Mouse (Mus musculus): ENCODE measurements around the gene Smbd1. TPM values are rescaled to one million over a fixed set of nuclear protein-coding genes. Genes with fewer than 3 reads are reported as not detected.

Smbd1 gene
- polyA plus RNA-seq, 1 experiment from 2014 or later: 0.31 TPM

DNA sequence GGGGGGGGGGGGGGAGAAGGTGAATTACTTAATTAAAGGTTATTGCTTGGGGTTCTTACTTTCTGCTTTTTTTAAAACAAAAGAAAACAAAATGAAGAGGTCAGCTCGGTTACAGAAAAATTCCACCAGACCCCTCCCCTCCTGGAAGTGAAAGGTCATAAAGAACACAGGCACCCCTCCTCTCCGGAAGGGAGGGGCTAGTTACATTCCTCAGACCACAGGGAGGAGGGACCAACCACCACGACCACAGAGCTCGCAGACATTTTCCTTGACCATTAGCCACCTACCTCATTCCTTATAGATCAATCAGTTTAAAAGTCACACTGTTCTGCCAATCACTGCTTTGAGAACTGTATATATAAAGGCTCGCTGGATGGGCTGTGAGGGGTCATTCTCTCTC, 6.4 kb downstream of the Smbd1 start:
- no peak overlapping the region for H3K9ac ChIP-seq (ENCODE audit: low read length)
- WGBS: 30% methylated on average over 5 of the region's 5 CpGs
- peaks cover 39% of the 10 kb centered on the region for H3K4me1 ChIP-seq (replicated peaks; ENCODE audit: control insufficient read depth, insufficient read depth, low read length)
- H3K36me3 ChIP-seq (ENCODE audit: control insufficient read depth, insufficient read depth, low read length): no peaks in the 10 kb centered on the region
- ATAC-seq (ENCODE audit: low read depth): no peak
- H3K27ac ChIP-seq (ENCODE audit: low read length): peak overlapping the region; percentile 90
- H3K27me3 ChIP-seq (ENCODE audit: control insufficient read depth, insufficient read depth, low read depth, low read length): no peaks in the 10 kb centered on the region
- no peak overlapping the region for H3K4me2 ChIP-seq (ENCODE audit: low read depth, low read length)
- H3K9me3 ChIP-seq (ENCODE audit: control insufficient read depth, low read length): no peaks in the 10 kb centered on the region
- no peak overlapping the region for H3K4me3 ChIP-seq (ENCODE audit: low read length)

- peak; percentile 73 for ATAC-seq (ENCODE audit: low read depth)
- H3K4me2 ChIP-seq (ENCODE audit: low read depth, low read length): no peak overlapping the region
- H3K27me3 ChIP-seq (ENCODE audit: control insufficient read depth, insufficient read depth, low read depth, low read length): no peaks in the 10 kb centered on the region
- peaks cover 42% of the 10 kb centered on the region for H3K4me1 ChIP-seq (replicated peaks; ENCODE audit: control insufficient read depth, insufficient read depth, low read length)
- H3K9me3 ChIP-seq (ENCODE audit: control insufficient read depth, low read length): no peaks in the 10 kb centered on the region
- no peaks in the 10 kb centered on the region for H3K36me3 ChIP-seq (ENCODE audit: control insufficient read depth, insufficient read depth, low read length)
- H3K27ac ChIP-seq (ENCODE audit: low read length): peak overlapping the region; percentile 90
- no peak overlapping the region for H3K4me3 ChIP-seq (ENCODE audit: low read length)
- 18% methylated on average over 6 of the region's 6 CpGs for WGBS
- H3K9ac ChIP-seq (ENCODE audit: low read length): no peak overlapping the region
Measured at GRCm38 (mm10) chr16:32803252-32803853, 6.9 kb downstream of the Smbd1 start.

DNA sequence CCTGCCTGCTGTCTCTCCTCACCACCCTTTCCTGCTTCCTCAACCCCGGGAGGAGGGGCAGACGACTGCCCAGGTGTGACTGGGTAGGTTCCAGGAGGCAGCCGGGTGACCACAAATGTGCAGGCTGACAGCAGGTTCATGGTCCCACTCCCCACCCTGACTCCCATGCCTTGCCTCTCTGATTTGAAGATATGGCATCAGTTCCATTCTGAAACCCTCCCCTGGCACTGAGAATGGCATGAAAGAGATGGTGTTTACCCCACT, 12.9 kb downstream of the Smbd1 start, which contains the start of gene Muc20:
Gene Muc20 (minus strand): TSS at position 10 of the 264 bp plus-strand sequence.
- peak within 1 kb of the TSS; percentile 4; the same call in 1 of the 2 replicates for H3K9ac ChIP-seq (ENCODE audit: low read length)
- 55% methylated on average over 3 of the region's 3 CpGs for WGBS
- no peak for ATAC-seq (ENCODE audit: low read depth)
- H3K4me3 ChIP-seq (ENCODE audit: low read length): no peak within 1 kb of the TSS
- no peak within 1 kb of the TSS for H3K27ac ChIP-seq (ENCODE audit: low read length)
- H3K4me2 ChIP-seq (ENCODE audit: low read depth, low read length): no peak within 1 kb of the TSS
- no peaks in the 10 kb centered on the region for H3K27me3 ChIP-seq (ENCODE audit: control insufficient read depth, insufficient read depth, low read depth, low read length)
- no peaks in the 10 kb centered on the region for H3K36me3 ChIP-seq (ENCODE audit: control insufficient read depth, insufficient read depth, low read length)
- peaks cover 9% of the 10 kb centered on the region; the same call in 1 of the 2 replicates for H3K4me1 ChIP-seq (replicated peaks; ENCODE audit: control insufficient read depth, insufficient read depth, low read length)
- H3K9me3 ChIP-seq (ENCODE audit: control insufficient read depth, low read length): no peaks in the 10 kb centered on the region

DNA sequence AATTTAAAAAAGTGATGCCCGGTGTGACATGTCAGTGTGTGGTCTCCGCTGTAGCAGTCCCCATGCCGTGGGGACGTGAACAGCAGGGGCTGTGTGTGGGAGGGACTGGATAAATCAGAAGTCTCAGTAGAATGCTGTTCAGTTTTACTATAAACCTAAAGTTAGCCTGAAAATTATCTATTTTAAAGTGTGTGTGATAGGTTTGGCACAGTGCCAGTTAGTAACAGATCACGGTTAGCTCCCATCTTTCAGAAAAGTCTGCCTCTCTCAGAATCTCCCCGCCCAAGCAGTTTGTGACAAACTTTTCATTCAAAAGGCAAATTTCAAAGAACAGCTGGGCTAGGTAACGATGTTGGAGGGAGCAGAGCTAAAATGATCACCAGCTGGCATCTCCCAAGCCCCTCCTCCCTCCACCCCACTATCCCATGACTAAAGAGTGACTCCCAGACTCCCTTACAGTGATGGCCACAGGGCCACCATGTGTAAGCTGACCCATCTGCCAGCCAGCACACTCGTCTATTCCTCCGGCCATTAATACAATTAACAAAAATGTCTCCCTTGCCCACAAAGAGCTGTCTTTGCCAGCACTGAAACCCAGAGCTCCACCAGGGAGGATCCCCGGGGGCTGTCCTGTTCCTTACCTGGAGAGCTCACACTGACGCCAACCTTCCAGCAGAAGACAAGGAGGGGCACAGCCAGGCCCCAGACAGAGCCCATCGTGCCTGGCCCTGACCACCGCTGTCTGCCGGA, 13.4 kb downstream of the Smbd1 start:
- Histone ChIP-seq H3K9ac (ENCODE audit: low read length) (peak overlapping the region; percentile 4; the same call in 1 of the 2 replicates), H3K9me3 (ENCODE audit: control insufficient read depth, low read length) (no peaks in the 10 kb centered on the region), H3K27ac (ENCODE audit: low read length) (no peak overlapping the region), H3K27me3 (ENCODE audit: control insufficient read depth, insufficient read depth, low read depth, low read length) (no peaks in the 10 kb centered on the region), H3K4me3 (ENCODE audit: low read length) (no peak overlapping the region), H3K4me2 (ENCODE audit: low read depth, low read length) (no peak overlapping the region), H3K4me1 (replicated peaks; ENCODE audit: control insufficient read depth, insufficient read depth, low read length) (peaks cover 9% of the 10 kb centered on the region; the same call in 1 of the 2 replicates), H3K36me3 (ENCODE audit: control insufficient read depth, insufficient read depth, low read length) (no peaks in the 10 kb centered on the region)
- WGBS: 54% methylated on average over 14 of the region's 14 CpGs
- ATAC-seq (ENCODE audit: low read depth): no peak

GRCm38 (mm10) chr16:32795177-32795576, 15.1 kb downstream of the Smbd1 start:
- no peaks in the 10 kb centered on the region for H3K9me3 ChIP-seq (ENCODE audit: control insufficient read depth, low read length)
- no peak overlapping the region for H3K4me3 ChIP-seq (ENCODE audit: low read length)
- H3K4me1 ChIP-seq (replicated peaks; ENCODE audit: control insufficient read depth, insufficient read depth, low read length): peaks cover 9% of the 10 kb centered on the region; the same call in 1 of the 2 replicates
- H3K9ac ChIP-seq (ENCODE audit: low read length): no peak overlapping the region
- H3K4me2 ChIP-seq (ENCODE audit: low read depth, low read length): no peak overlapping the region
- no peak overlapping the region for H3K27ac ChIP-seq (ENCODE audit: low read length)
- H3K36me3 ChIP-seq (ENCODE audit: control insufficient read depth, insufficient read depth, low read length): no peaks in the 10 kb centered on the region
- H3K27me3 ChIP-seq (ENCODE audit: control insufficient read depth, insufficient read depth, low read depth, low read length): no peaks in the 10 kb centered on the region
- no peak for ATAC-seq (ENCODE audit: low read depth)
- WGBS: 86% methylated on average over 1 of the region's 1 CpGs

DNA sequence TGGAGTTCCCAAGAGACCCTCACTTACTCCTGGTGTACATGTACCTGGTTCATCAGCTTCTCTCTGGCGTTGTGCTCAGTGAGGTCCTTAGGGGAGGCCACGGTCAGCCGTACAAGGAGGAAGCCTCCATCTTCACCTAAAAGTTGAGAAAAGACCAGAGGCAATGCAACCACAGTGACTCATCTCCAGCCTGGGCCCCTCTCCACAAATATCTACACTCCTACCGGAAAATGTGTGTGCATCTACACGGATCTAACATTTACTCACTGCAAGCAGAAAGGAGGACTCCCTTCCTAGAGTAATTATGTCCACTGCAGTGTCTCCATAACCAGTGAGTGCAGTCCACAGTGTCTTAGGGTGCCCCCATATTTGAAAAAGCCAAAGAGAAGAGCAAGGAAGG, 20.2 kb downstream of the Smbd1 start:
- Histone ChIP-seq H3K27ac (ENCODE audit: low read length) (no peak overlapping the region), H3K4me3 (ENCODE audit: low read length) (no peak overlapping the region), H3K36me3 (ENCODE audit: control insufficient read depth, insufficient read depth, low read length) (no peaks in the 10 kb centered on the region), H3K4me2 (ENCODE audit: low read depth, low read length) (no peak overlapping the region), H3K9ac (ENCODE audit: low read length) (no peak overlapping the region), H3K4me1 (replicated peaks; ENCODE audit: control insufficient read depth, insufficient read depth, low read length) (no peaks in the 10 kb centered on the region), H3K27me3 (ENCODE audit: control insufficient read depth, insufficient read depth, low read depth, low read length) (no peaks in the 10 kb centered on the region), H3K9me3 (ENCODE audit: control insufficient read depth, low read length) (0 out of 2 replicates have a peak, but pooled peaks cover 4% of the 10 kb centered on the region)
- ATAC-seq (ENCODE audit: low read depth): no peak
- 88% methylated on average over 5 of the region's 5 CpGs for WGBS

DNA sequence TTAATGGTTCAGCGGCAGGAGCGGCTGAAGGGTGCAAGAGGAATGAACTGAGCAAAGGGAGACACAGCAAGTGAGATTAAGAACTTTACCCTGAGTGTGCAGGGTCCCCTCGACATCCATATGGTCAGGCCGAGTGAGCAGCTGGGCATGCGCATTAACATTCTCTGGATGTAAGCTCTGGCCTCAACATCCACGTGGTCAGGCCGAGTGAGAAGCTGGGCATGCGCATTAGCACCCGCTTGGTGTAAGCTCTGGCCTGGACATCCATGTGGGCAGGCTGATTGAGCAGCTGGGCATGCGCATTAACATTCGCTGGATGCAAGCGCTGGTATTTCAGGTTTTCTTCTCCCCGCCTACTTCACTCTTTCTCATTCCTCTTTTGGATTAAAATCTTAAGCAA, 25.4 kb downstream of the Smbd1 start:
- H3K27ac ChIP-seq (ENCODE audit: low read length): no peak overlapping the region
- no peaks in the 10 kb centered on the region for H3K36me3 ChIP-seq (ENCODE audit: control insufficient read depth, insufficient read depth, low read length)
- H3K4me1 ChIP-seq (replicated peaks; ENCODE audit: control insufficient read depth, insufficient read depth, low read length): no peaks in the 10 kb centered on the region
- H3K9me3 ChIP-seq (ENCODE audit: control insufficient read depth, low read length): 0 out of 2 replicates have a peak, but pooled peaks cover 4% of the 10 kb centered on the region
- no peak overlapping the region for H3K4me3 ChIP-seq (ENCODE audit: low read length)
- no peak overlapping the region for H3K9ac ChIP-seq (ENCODE audit: low read length)
- WGBS: 76% methylated on average over 13 of the region's 13 CpGs
- ATAC-seq (ENCODE audit: low read depth): no peak
- no peak overlapping the region for H3K4me2 ChIP-seq (ENCODE audit: low read depth, low read length)
- H3K27me3 ChIP-seq (ENCODE audit: control insufficient read depth, insufficient read depth, low read depth, low read length): no peaks in the 10 kb centered on the region

- Histone ChIP-seq H3K4me1 (replicated peaks; ENCODE audit: control insufficient read depth, insufficient read depth, low read length) (no peaks in the 10 kb centered on the region), H3K27ac (ENCODE audit: low read length) (no peak overlapping the region), H3K36me3 (ENCODE audit: control insufficient read depth, insufficient read depth, low read length) (no peaks in the 10 kb centered on the region), H3K9ac (ENCODE audit: low read length) (no peak overlapping the region), H3K4me2 (ENCODE audit: low read depth, low read length) (no peak overlapping the region), H3K4me3 (ENCODE audit: low read length) (no peak overlapping the region), H3K9me3 (ENCODE audit: control insufficient read depth, low read length) (0 out of 2 replicates have a peak, but pooled peaks cover under 1% of the 10 kb centered on the region), H3K27me3 (ENCODE audit: control insufficient read depth, insufficient read depth, low read depth, low read length) (no peaks in the 10 kb centered on the region)
- peak; percentile 64 for ATAC-seq (ENCODE audit: low read depth)
- WGBS: 38% methylated on average over 5 of the region's 5 CpGs
Measured at GRCm38 (mm10) chr16:32783324-32784062, 26.8 kb downstream of the Smbd1 start.

DNA sequence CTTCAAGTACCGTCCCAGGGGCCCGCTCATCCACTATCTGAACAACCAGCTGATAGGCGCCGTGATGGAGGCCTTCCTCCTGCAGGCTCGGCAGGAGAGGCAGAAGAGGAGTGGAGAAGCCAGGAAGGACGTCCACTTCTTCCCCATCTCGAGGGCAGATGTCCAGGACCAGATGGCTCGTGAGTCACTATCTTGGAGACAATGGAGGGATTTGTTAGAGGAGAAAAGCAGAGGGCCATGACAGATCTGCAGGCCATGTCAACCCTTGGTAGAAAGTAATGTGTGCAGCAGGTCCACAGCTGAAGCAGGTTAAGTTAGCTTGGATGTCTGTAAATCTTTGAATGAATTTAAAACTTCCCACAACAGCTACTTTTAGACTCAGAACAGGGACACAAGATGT, 31.3 kb downstream of the Smbd1 start:
- Histone ChIP-seq H3K4me3 (ENCODE audit: low read length) (no peak overlapping the region), H3K4me2 (ENCODE audit: low read depth, low read length) (no peak overlapping the region), H3K27ac (ENCODE audit: low read length) (no peak overlapping the region), H3K9me3 (ENCODE audit: control insufficient read depth, low read length) (no peaks in the 10 kb centered on the region), H3K4me1 (replicated peaks; ENCODE audit: control insufficient read depth, insufficient read depth, low read length) (no peaks in the 10 kb centered on the region), H3K36me3 (ENCODE audit: control insufficient read depth, insufficient read depth, low read length) (no peaks in the 10 kb centered on the region), H3K9ac (ENCODE audit: low read length) (no peak overlapping the region), H3K27me3 (ENCODE audit: control insufficient read depth, insufficient read depth, low read depth, low read length) (no peaks in the 10 kb centered on the region)
- no peak for ATAC-seq (ENCODE audit: low read depth)
- WGBS: 40% methylated on average over 8 of the region's 8 CpGs
